Mouse (Mus musculus): Measurements from ENCODE around the gene Tbcel.

DNA sequence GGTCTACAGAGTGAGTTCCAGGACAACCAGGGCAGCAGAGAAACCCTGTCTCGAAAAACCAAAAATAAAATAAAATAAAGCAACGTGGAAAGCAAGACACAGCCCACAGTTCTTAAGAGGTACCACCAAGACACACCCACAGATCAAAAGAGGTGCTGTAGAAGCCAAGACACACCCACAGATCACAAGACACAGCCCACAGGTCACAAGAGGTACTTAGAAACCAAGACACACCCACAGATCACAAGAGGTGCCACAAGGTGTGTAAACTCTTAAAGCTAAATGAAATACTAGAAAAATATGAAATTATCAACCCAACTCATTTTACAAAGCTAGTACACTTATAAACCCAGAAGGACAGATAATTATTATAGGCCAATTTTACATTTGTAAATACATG is 84.0 kb downstream of the Tbcel start:
- TF ChIP-seq ETS1 (IDR thresholded peaks at IDR 0.05; ENCODE audit: low read depth, low read length) (no peak), TCF12 (IDR thresholded peaks at IDR 0.05; ENCODE audit: low read depth, low read length) (no peak), CTCF (IDR thresholded peaks at IDR 0.05 in 2 of 3, conservative IDR thresholded peaks at IDR 0.05 in 1 of 3; ENCODE audit: control insufficient read depth in 1 of 3, insufficient read depth in 1 of 3, low read depth in 2 of 3, low read length in 3 of 3, poor library complexity in 1 of 3, severe bottlenecking in 1 of 3) (no peak), MAZ (IDR thresholded peaks at IDR 0.05; ENCODE audit: low read depth, low read length) (no peak), POLR2A (IDR thresholded peaks at IDR 0.05; ENCODE audit: control insufficient read depth in 1 of 2, insufficient read depth in 1 of 2, low read depth in 1 of 2, low read length in 2 of 2, poor library complexity in 1 of 2) (no peak), CHD2 (IDR thresholded peaks at IDR 0.05; ENCODE audit: low read length) (no peak), MAFK (IDR thresholded peaks at IDR 0.05; ENCODE audit: borderline replicate concordance, low read depth, low read length) (no peak), MEF2A (IDR thresholded peaks at IDR 0.05; ENCODE audit: extremely low read depth, insufficient replicate concordance, low read depth, low read length, poor library complexity, severe bottlenecking) (no peak)

All from MEL (cell line).